ENCODE assay signal across 8 mouse cellular contexts in the genomic region with DNA sequence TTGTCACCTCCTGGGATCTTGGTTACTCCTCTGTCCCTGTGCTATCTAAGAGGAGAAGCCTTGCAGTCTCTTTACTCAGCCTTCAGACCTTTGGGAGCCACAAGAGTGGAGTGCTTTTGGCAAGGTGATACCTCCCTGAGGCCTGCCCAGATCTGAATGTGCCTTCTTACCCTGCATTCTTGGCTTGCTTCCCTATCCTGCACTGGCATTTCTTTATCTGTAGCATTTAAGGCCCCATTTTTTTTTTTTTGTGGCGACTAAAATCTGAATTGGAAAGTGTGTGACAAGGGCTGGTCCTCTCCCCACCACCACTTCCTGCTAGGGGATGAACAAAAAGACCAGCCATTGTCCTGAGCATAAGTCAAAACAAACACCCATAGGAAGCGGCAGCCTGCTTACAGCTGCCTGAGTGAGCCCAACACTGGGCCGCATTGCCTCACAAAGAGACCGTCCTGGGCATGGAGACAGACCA.
DNase-seq lines count a peak whose midpoint lies in the region; ATAC-seq and TF ChIP-seq lines count a peak whose summit lies in the region.

No protein-coding gene starts in this region.

- no peak overlapping the region for H3K4me3 ChIP-seq in layer of hippocampus, adult 2 months
- H3K4me3 ChIP-seq in embryonic facial prominence, embryonic 14.5 days (ENCODE audit: low read depth, low read length) = no peak overlapping the region
- no peak overlapping the region for H3K4me3 ChIP-seq in hindbrain, embryonic 11.5 days (ENCODE audit: low read depth, low read length)
- no peak overlapping the region for H3K4me3 ChIP-seq in liver, embryonic 12.5 days
- H3K4me3 ChIP-seq in neural tube, embryonic 14.5 days (ENCODE audit: low read depth, low read length) = no peak overlapping the region

- WGBS in embryonic facial prominence, embryonic 14.5 days = 36% methylated on average over 4 of the region's 4 CpGs
- 26% methylated on average over 4 of the region's 4 CpGs for WGBS in hindbrain, embryonic 11.5 days
- 45% methylated on average over 4 of the region's 4 CpGs for WGBS in liver, embryonic 12.5 days (ENCODE audit: insufficient replicate concordance)
- 13% methylated on average over 4 of the region's 4 CpGs for WGBS in neural tube, embryonic 14.5 days

- H3K36me3 ChIP-seq in embryonic facial prominence, embryonic 14.5 days (ENCODE audit: control insufficient read depth, insufficient read depth, low read length) = no peaks in the 10 kb centered on the region
- no peaks in the 10 kb centered on the region for H3K36me3 ChIP-seq in hindbrain, embryonic 11.5 days (ENCODE audit: control insufficient read depth, insufficient read depth, low read length)
- no peaks in the 10 kb centered on the region for H3K36me3 ChIP-seq in liver, embryonic 12.5 days
- no peaks in the 10 kb centered on the region for H3K36me3 ChIP-seq in neural tube, embryonic 14.5 days (ENCODE audit: control insufficient read depth, insufficient read depth, low read length)

- peak; percentile 69 for ATAC-seq in embryonic facial prominence, embryonic 14.5 days (ENCODE audit: low read depth)
- ATAC-seq in hindbrain, embryonic 11.5 days (ENCODE audit: low FRiP score) = peak; percentile 54
- ATAC-seq in liver, embryonic 12.5 days = peak; percentile 81
- peak; percentile 36; the same call in 1 of the 2 replicates for ATAC-seq in neural tube, embryonic 14.5 days (ENCODE audit: low read depth)

- peak overlapping the region; percentile 64; the same call in 1 of the 2 replicates for H3K27ac ChIP-seq in layer of hippocampus, adult 2 months
- peak overlapping the region; percentile 86 for H3K27ac ChIP-seq in embryonic facial prominence, embryonic 14.5 days (replicated peaks; ENCODE audit: low read depth, low read length)
- peak overlapping the region; percentile 83 for H3K27ac ChIP-seq in hindbrain, embryonic 11.5 days (ENCODE audit: low read depth, low read length)
- H3K27ac ChIP-seq in liver, embryonic 12.5 days = peak overlapping the region; percentile 84
- peak overlapping the region; percentile 82 for H3K27ac ChIP-seq in neural tube, embryonic 14.5 days (ENCODE audit: low read depth, low read length)

- no peak for DNase-seq in layer of hippocampus, adult 2 months (ENCODE audit: low spot score in 2 of 2)
- DNase-seq in layer of hippocampus, postnatal 10 days (ENCODE audit: low spot score in 2 of 2) = no peak
- DNase-seq in embryonic facial prominence, embryonic 14.5 days (ENCODE audit: low spot score) = peak; percentile 78
- peak; percentile 43 for DNase-seq in hindbrain, embryonic 11.5 days (ENCODE audit: low spot score)
- DNase-seq in spleen, postnatal 4 days (ENCODE audit: low spot score in 2 of 2) = no peak
- DNase-seq in thymus, postnatal 25 days = no peak

- peaks cover 40% of the 10 kb centered on the region for H3K4me1 ChIP-seq in embryonic facial prominence, embryonic 14.5 days (ENCODE audit: control insufficient read depth, insufficient read depth, low read length)
- 0 out of 2 replicates have a peak, but pooled peaks cover 9% of the 10 kb centered on the region for H3K4me1 ChIP-seq in hindbrain, embryonic 11.5 days (replicated peaks; ENCODE audit: control insufficient read depth, insufficient read depth, low read length)
- H3K4me1 ChIP-seq in liver, embryonic 12.5 days = peaks cover 90% of the 10 kb centered on the region
- H3K4me1 ChIP-seq in neural tube, embryonic 14.5 days (ENCODE audit: control insufficient read depth, insufficient read depth, low read length) = peaks cover 18% of the 10 kb centered on the region

- no peaks in the 10 kb centered on the region for H3K27me3 ChIP-seq in embryonic facial prominence, embryonic 14.5 days (replicated peaks; ENCODE audit: control insufficient read depth, insufficient read depth, low read length)
- no peaks in the 10 kb centered on the region for H3K27me3 ChIP-seq in hindbrain, embryonic 11.5 days (ENCODE audit: control insufficient read depth, insufficient read depth, low read length)
- no peaks in the 10 kb centered on the region for H3K27me3 ChIP-seq in liver, embryonic 12.5 days (replicated peaks)
- H3K27me3 ChIP-seq in neural tube, embryonic 14.5 days (ENCODE audit: control insufficient read depth, insufficient read depth, low read length) = no peaks in the 10 kb centered on the region

- no peak overlapping the region for H3K9ac ChIP-seq in embryonic facial prominence, embryonic 14.5 days (ENCODE audit: low read depth, low read length)
- no peak overlapping the region for H3K9ac ChIP-seq in hindbrain, embryonic 11.5 days (ENCODE audit: low read depth, low read length)
- peak overlapping the region; percentile 44 for H3K9ac ChIP-seq in liver, embryonic 12.5 days
- no peak overlapping the region; the same call in 1 of the 2 replicates for H3K9ac ChIP-seq in neural tube, embryonic 14.5 days (replicated peaks; ENCODE audit: low read depth, low read length)

- H3K9me3 ChIP-seq in embryonic facial prominence, embryonic 14.5 days (ENCODE audit: control insufficient read depth, low read length) = no peaks in the 10 kb centered on the region
- no peaks in the 10 kb centered on the region for H3K9me3 ChIP-seq in hindbrain, embryonic 11.5 days (ENCODE audit: control insufficient read depth, low read length)
- no peaks in the 10 kb centered on the region for H3K9me3 ChIP-seq in liver, embryonic 12.5 days (replicated peaks)
- no peaks in the 10 kb centered on the region for H3K9me3 ChIP-seq in neural tube, embryonic 14.5 days (ENCODE audit: control insufficient read depth, low read length)

- TF ChIP-seq CTCF in layer of hippocampus, adult 2 months (conservative IDR thresholded peaks at IDR 0.05) = no peak

- peak overlapping the region; percentile 45 for H3K4me2 ChIP-seq in embryonic facial prominence, embryonic 14.5 days (ENCODE audit: low read depth, low read length)
- no peak overlapping the region for H3K4me2 ChIP-seq in hindbrain, embryonic 11.5 days (replicated peaks; ENCODE audit: low read depth, low read length)
- peak overlapping the region; percentile 60 for H3K4me2 ChIP-seq in liver, embryonic 12.5 days
- H3K4me2 ChIP-seq in neural tube, embryonic 14.5 days (ENCODE audit: low read depth, low read length) = 0 out of 2 replicates have a peak overlapping the region, but pooled peaks have one; percentile 31

Comparison
In these comparisons a context has a peak if more than half of its experiments do, and no peak if none do; other contexts are left out.
1. DNase-seq: peak in embryonic facial prominence, embryonic 14.5 days (single experiment) and hindbrain, embryonic 11.5 days (single experiment); none in layer of hippocampus, adult 2 months (0 of 2), layer of hippocampus, postnatal 10 days (0 of 2), spleen, postnatal 4 days (0 of 2) and thymus, postnatal 25 days (single experiment).
2. Peak in every context shown above with its lines, with median percentiles within 50 percentile points of each other: H3K27ac ChIP-seq and ATAC-seq.